Comparison of ENCODE assay signal across 8 mouse cellular contexts in genomic region chr11:95521563-95521962, GRCm38 (mm10). TPM values are rescaled to one million over a fixed set of nuclear protein-coding genes. Genes with fewer than 3 reads are reported as not detected.
DNase-seq lines count a peak whose midpoint lies in the region; ATAC-seq and TF ChIP-seq lines count a peak whose summit lies in the region.

No protein-coding gene starts in this region.

- WGBS in forebrain, embryonic 12.5 days, result under 1% methylated on average over 13 of the region's 13 CpGs
- 1% methylated on average over 13 of the region's 13 CpGs for WGBS in liver, embryonic 14.5 days (ENCODE audit: insufficient replicate concordance)
- 1% methylated on average over 13 of the region's 13 CpGs for WGBS in stomach, postnatal 0 days

- intact Hi-C loops in heart, postnatal 10 days (cut with DNase I), result loop anchor here (2.0 to 5.0 kb wide), 3 partner anchors 204 to 403 kb away; no protein-coding TSS in a partner anchor

- H3K4me1 ChIP-seq in forebrain, embryonic 12.5 days, result peaks cover 28% of the 10 kb centered on the region
- H3K4me1 ChIP-seq in liver, embryonic 14.5 days (replicated peaks; ENCODE audit: control insufficient read depth in 2 of 2, insufficient read depth in 2 of 2, low read length in 1 of 2), result no peaks in the 10 kb centered on the region
- peaks cover 2% of the 10 kb centered on the region; the same call in 1 of the 2 replicates for H3K4me1 ChIP-seq in stomach, postnatal 0 days (replicated peaks; ENCODE audit: control insufficient read depth, insufficient read depth)

- ATAC-seq in forebrain, embryonic 12.5 days (ENCODE audit: low FRiP score), result peak; percentile 31; the same call in 1 of the 2 replicates
- ATAC-seq in liver, embryonic 14.5 days (ENCODE audit: insufficient read depth), result no peak
- ATAC-seq in stomach, postnatal 0 days (ENCODE audit: low FRiP score, low TSS enrichment), result peak; percentile 60

- H3K9me3 ChIP-seq in forebrain, embryonic 12.5 days, result no peaks in the 10 kb centered on the region
- no peaks in the 10 kb centered on the region for H3K9me3 ChIP-seq in liver, embryonic 14.5 days (ENCODE audit: control insufficient read depth, low read length)
- H3K9me3 ChIP-seq in stomach, postnatal 0 days (ENCODE audit: control insufficient read depth, low read length), result no peaks in the 10 kb centered on the region

- peaks cover 14% of the 10 kb centered on the region for H3K27me3 ChIP-seq in forebrain, embryonic 12.5 days
- H3K27me3 ChIP-seq in liver, embryonic 14.5 days (ENCODE audit: control insufficient read depth, insufficient read depth, low read length), result peaks cover 5% of the 10 kb centered on the region
- no peaks in the 10 kb centered on the region for H3K27me3 ChIP-seq in stomach, postnatal 0 days (ENCODE audit: control insufficient read depth, insufficient read depth, low read length)

- no peak overlapping the region for H3K9ac ChIP-seq in forebrain, embryonic 12.5 days
- H3K9ac ChIP-seq in liver, embryonic 14.5 days (replicated peaks), result no peak overlapping the region
- peak overlapping the region; percentile 8; the same call in 1 of the 2 replicates for H3K9ac ChIP-seq in stomach, postnatal 0 days (ENCODE audit: low read length)

- no peak overlapping the region for H3K27ac ChIP-seq in forebrain, embryonic 12.5 days
- H3K27ac ChIP-seq in liver, embryonic 14.5 days, result no peak overlapping the region
- no peak overlapping the region for H3K27ac ChIP-seq in stomach, postnatal 0 days (replicated peaks)

- peak; percentile 49 to 58 for DNase-seq in CD8-positive naive resting alpha-beta T cell, adult 2 months (ENCODE audit: low read depth in 2 of 2, low spot score in 2 of 2)
- peak; percentile 67 for DNase-seq in c-Kit-positive CD71-positive TER-119-negative erythroid progenitor cells, embryonic 14.5 days (ENCODE audit: low read depth)
- DNase-seq in heart, postnatal 10 days, result peak; percentile 82 to 86
- peak; percentile 63 to 84 for DNase-seq in kidney, postnatal 36 days
- peak; percentile 47 to 49 (median 48) for DNase-seq in liver, embryonic 14.5 days (ENCODE audit: low read depth in 3 of 3, low spot score in 3 of 3)
- peak; percentile 83 for DNase-seq in neural tube, embryonic 10.5 days (ENCODE audit: extremely low spot score, low spot score)
- peak; percentile 85 for DNase-seq in stomach, postnatal 0 days (ENCODE audit: low spot score)

- peak; percentile 91 for TF ChIP-seq CTCF in liver, embryonic 14.5 days (IDR thresholded peaks at IDR 0.05; ENCODE audit: low read depth)
- peak; percentile 97 for TF ChIP-seq CTCF in stomach, postnatal 0 days (IDR thresholded peaks at IDR 0.05; ENCODE audit: low read depth)

- no peaks in the 10 kb centered on the region for H3K36me3 ChIP-seq in forebrain, embryonic 12.5 days (replicated peaks)
- H3K36me3 ChIP-seq in liver, embryonic 14.5 days (replicated peaks; ENCODE audit: control insufficient read depth, insufficient read depth, low read depth), result no peaks in the 10 kb centered on the region
- H3K36me3 ChIP-seq in stomach, postnatal 0 days (ENCODE audit: control insufficient read depth, insufficient read depth, low read length), result no peaks in the 10 kb centered on the region

- peak overlapping the region; percentile 20 for H3K4me3 ChIP-seq in forebrain, embryonic 12.5 days (replicated peaks)
- no peak overlapping the region for H3K4me3 ChIP-seq in liver, embryonic 14.5 days (ENCODE audit: insufficient read depth in 1 of 2, low read depth in 2 of 2, low read length in 2 of 2)
- peak overlapping the region; percentile 17; the same call in 1 of the 2 replicates for H3K4me3 ChIP-seq in stomach, postnatal 0 days (ENCODE audit: low read depth, low read length)

- TF ChIP-seq EP300 in liver, embryonic 14.5 days (IDR thresholded peaks at IDR 0.05; ENCODE audit: low read depth), result no peak
- TF ChIP-seq EP300 in stomach, postnatal 0 days (optimal IDR thresholded peaks at IDR 0.05), result no peak

- H3K4me2 ChIP-seq in forebrain, embryonic 12.5 days, result peak overlapping the region; percentile 54
- peak overlapping the region; percentile 37 for H3K4me2 ChIP-seq in liver, embryonic 14.5 days (ENCODE audit: low read depth)
- H3K4me2 ChIP-seq in stomach, postnatal 0 days (replicated peaks; ENCODE audit: low read depth), result peak overlapping the region; percentile 50

RNA-seq across cellular contexts. Expression of gene Nxph3, which starts 7.2 kb away (rescaled TPM):
- 0.57 and 0.87 TPM in 2 replicates for polyA plus RNA-seq in forebrain, embryonic 12.5 days (2016; fragmentation: Nextera tagmentation; extraction: Ambion mirVana)
- under 1 TPM; 0.84 to 0.87 TPM for total RNA-seq in heart, postnatal 10 days (2021)
- 0.03 and 0.08 TPM in 2 replicates for polyA plus RNA-seq in liver, embryonic 14.5 days (2012; rRNA removed)
- not detected in 2 replicates for polyA plus RNA-seq in liver, embryonic 14.5 days (2014; fragmentation: Nextera tagmentation; extraction: Ambion mirVana)
- polyA plus RNA-seq in stomach, postnatal 0 days (2015; fragmentation: Nextera tagmentation; extraction: Ambion mirVana), result 0.44 and 0.76 TPM in 2 replicates

Comparison
In these comparisons a context has a peak if more than half of its experiments do, and no peak if none do; other contexts are left out.
1. H3K4me3 ChIP-seq: peak in forebrain, embryonic 12.5 days (single experiment) and stomach, postnatal 0 days (single experiment); none in liver, embryonic 14.5 days (0 of 2).
2. Peak in every context shown above with its lines, with median percentiles within 50 percentile points of each other: DNase-seq and H3K4me2 ChIP-seq.